Mouse (Mus musculus) heart, embryonic 11.5 days (tissue): ENCODE results near the gene Nxf3. TPM values are rescaled to one million over a fixed set of nuclear protein-coding genes. Genes with fewer than 3 reads are reported as not detected.
"Not testable (repeated sequence)": the region's sequence is repeated elsewhere in the genome, so short reads cannot be mapped to it uniquely, and the experiment has no call there.

Source experiments
- ATAC-seq: fragments of 200-750 bp; cut with Nextera tagmentation; replicated peaks from 2 replicates; pipeline ENCODE4 v1.8.0; 2017; ENCODE audit warnings: moderate library complexity; ENCODE audit not compliant: insufficient number of reproducible peaks, low FRiP score, low TSS enrichment
- H3K27ac ChIP-seq: fragments of 300-500 bp; sonication (generic); 2 replicates; pipeline ENCODE4 v1.5.1; 2014; ENCODE audit warnings: mild to moderate bottlenecking, low read depth, low read length
- H3K27me3 ChIP-seq: fragments of 300-500 bp; sonication (generic); 2 replicates; pipeline ENCODE4 v1.6.1; 2014; ENCODE audit warnings: mild to moderate bottlenecking, low read length, mixed read lengths; ENCODE audit not compliant: control insufficient read depth, insufficient read depth
- H3K36me3 ChIP-seq: fragments of 300-500 bp; sonication (generic); 2 replicates; pipeline ENCODE4 v1.6.1; 2014; ENCODE audit warnings: mild to moderate bottlenecking, low read length, moderate library complexity, mixed read lengths; ENCODE audit not compliant: control insufficient read depth, insufficient read depth
- H3K4me1 ChIP-seq: fragments of 300-500 bp; sonication (generic); 2 replicates; pipeline ENCODE4 v1.6.1; 2014; ENCODE audit warnings: low read length; ENCODE audit not compliant: control insufficient read depth, insufficient read depth
- H3K4me2 ChIP-seq: fragments of 300-500 bp; sonication (generic); 2 replicates; pipeline ENCODE4 v1.6.1; 2014; ENCODE audit warnings: mild to moderate bottlenecking, moderate library complexity
- H3K4me3 ChIP-seq: fragments of 300-500 bp; sonication (generic); 2 replicates; pipeline ENCODE4 v1.5.1; 2014; ENCODE audit warnings: low read depth, low read length
- H3K9ac ChIP-seq: fragments of 300-500 bp; sonication (generic); 2 replicates; pipeline ENCODE4 v1.6.1; 2014; ENCODE audit warnings: mild to moderate bottlenecking, low read depth, low read length, moderate library complexity
- H3K9me3 ChIP-seq: fragments of 300-500 bp; sonication (generic); replicated peaks from 2 replicates; pipeline ENCODE4 v1.6.1; 2016; ENCODE audit warnings: low read length; ENCODE audit not compliant: control insufficient read depth
- WGBS: fragments of 180-500 bp; shearing (Covaris S2); extraction: QIAGEN DNeasy Blood & Tissue Kit; methylation state at CpG from one replicate; pipeline ENCODE4 v1.1.7; 2014; ENCODE audit not compliant: insufficient replicate concordance; 5-methylcytosine and 5-hydroxymethylcytosine counted together
- polyA plus RNA-seq: library from polyadenylated mRNA; unstranded; fragments of >200 nt; fragmentation: Nextera tagmentation; extraction: Ambion mirVana; gene quantifications from 2 replicates; pipeline ENCODE4 v1.2.1, GENCODE M21; 2014

The Nxf3 gene
- polyA plus RNA-seq, 1 experiment from 2014 or later, result 0.53 TPM

DNA sequence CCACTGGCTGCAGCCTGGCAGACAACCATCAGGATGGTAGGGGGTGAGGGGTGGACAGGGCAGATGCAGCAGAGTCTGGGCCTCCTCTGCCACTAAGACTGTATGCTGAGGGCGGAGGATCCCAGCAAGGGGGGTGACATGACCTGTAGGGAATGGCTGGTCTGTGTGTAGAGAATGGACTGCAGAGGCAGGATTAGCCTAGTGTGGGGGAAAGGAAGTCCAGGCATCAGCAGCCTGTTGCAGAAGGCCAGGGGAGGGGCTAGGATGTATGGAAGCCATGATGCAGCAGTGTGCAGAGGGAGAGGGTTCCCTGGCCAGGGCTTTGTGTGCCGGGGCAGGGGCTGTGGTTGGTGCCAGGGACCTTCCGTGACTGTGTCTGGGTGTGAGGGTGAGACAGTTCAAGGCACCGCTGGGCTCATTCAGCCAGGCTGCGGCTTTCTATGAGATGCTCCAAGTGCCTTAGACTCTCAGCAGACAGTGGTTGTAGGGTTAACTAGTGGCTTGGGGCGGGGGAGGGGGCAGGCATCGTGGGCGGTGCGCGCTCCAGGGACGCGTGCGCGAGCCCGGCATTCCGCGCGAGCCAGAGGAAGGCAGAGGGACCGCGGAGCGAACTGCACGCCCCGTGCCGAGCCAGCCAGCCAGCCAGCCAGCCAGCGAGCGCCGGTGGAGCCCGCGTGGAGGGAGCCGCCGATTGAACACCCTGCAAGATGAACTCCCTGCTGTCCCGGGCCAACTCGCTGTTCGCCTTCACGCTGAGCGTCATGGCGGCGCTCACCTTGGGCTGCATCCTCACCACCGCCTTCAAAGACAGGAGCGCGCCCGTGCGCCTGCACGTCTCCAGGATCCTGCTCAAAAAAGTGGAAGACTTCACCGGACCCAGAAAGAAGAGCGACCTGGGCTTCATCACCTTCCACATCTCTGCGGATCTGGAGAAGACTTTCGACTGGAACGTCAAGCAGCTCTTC, 52.0 kb downstream of the Nxf3 start, which contains the start of gene Arxes1:
Arxes1 (plus strand) TSS at position 569 of the 965 bp plus-strand sequence.
- peak; percentile 80 for ATAC-seq
- 11% methylated on average over 7 of the region's 49 CpGs for WGBS
- not testable (repeated sequence) for H3K27me3 ChIP-seq, H3K9me3 ChIP-seq, H3K36me3 ChIP-seq, H3K27ac ChIP-seq, H3K9ac ChIP-seq, H3K4me1 ChIP-seq
- Histone ChIP-seq H3K4me2 (peak within 1 kb of the TSS; percentile 50), H3K4me3 (peak within 1 kb of the TSS; percentile 23; the same call in 1 of the 2 replicates)

- 67% methylated on average over 1 of the region's 1 CpGs for WGBS
- Histone ChIP-seq H3K27me3 (no peaks in the 10 kb centered on the region), H3K27ac (no peak overlapping the region), H3K4me1 (no peaks in the 10 kb centered on the region), H3K9ac (no peak overlapping the region), H3K9me3 (no peaks in the 10 kb centered on the region), H3K4me2 (no peak overlapping the region), H3K4me3 (no peak overlapping the region), H3K36me3 (no peaks in the 10 kb centered on the region)
- no peak for ATAC-seq
These were observed 54.7 kb downstream of the Nxf3 start for GRCm38 (mm10) chrX:136030331-136030730.

Other genes starting within 250 kb of the Nxf3 start
- 14.3 and 20.1 TPM in 2 replicates for gene Gprasp2, start 246.2 kb downstream of the Nxf3 start, polyA plus RNA-seq
- 91.8 and 97.4 TPM in 2 replicates for gene Arxes2, start 91.4 kb downstream of the Nxf3 start, polyA plus RNA-seq
- gene Arxes1, start 51.9 kb downstream of the Nxf3 start, polyA plus RNA-seq, result 35.3 and 40.6 TPM in 2 replicates
- 58.7 and 66.7 TPM in 2 replicates for gene Bex2, start 17.0 kb downstream of the Nxf3 start, polyA plus RNA-seq
- 221 and 236 TPM in 2 replicates for gene Bex4, start 53.7 kb upstream of the Nxf3 start, polyA plus RNA-seq
- gene Tceal8, start 87.1 kb upstream of the Nxf3 start, polyA plus RNA-seq, result 281 and 290 TPM in 2 replicates
- 4.0 and 5.9 TPM in 2 replicates for gene Tceal5, start 118.6 kb upstream of the Nxf3 start, polyA plus RNA-seq
- gene Tceal7, start 129.5 kb upstream of the Nxf3 start, polyA plus RNA-seq, result 6.6 and 7.3 TPM in 2 replicates
- gene Bex1, start 130.3 kb upstream of the Nxf3 start, polyA plus RNA-seq, result 197 and 204 TPM in 2 replicates
- 595 and 603 TPM in 2 replicates for gene Tceal9, start 159.8 kb upstream of the Nxf3 start, polyA plus RNA-seq
- gene Bex3, start 185.0 kb upstream of the Nxf3 start, polyA plus RNA-seq, result 780 and 783 TPM in 2 replicates